Mouse (Mus musculus) kidney, postnatal 0 days (tissue): Measurements from ENCODE around the gene Gca. TPM values are rescaled to one million over a fixed set of nuclear protein-coding genes. Genes with fewer than 3 reads are reported as not detected.
A peak's percentile ranks its signal among the peaks of the same experiment; 100 is the strongest.

Experiments
- ATAC-seq: fragments of 200-750 bp; cut with Nextera tagmentation; replicated peaks from 2 replicates; pipeline ENCODE4 v1.8.0; 2017; ENCODE audit warnings: low read depth, moderate number of reproducible peaks, moderate TSS enrichment, moderate library complexity; ENCODE audit not compliant: low FRiP score
- DNase-seq: peaks from one replicate; pipeline ENCODE4 v3.0.0-alpha.2; 2016; ENCODE audit warnings: low spot score
- H3K27ac ChIP-seq: fragments of 300-500 bp; sonication (generic); 2 replicates; pipeline ENCODE4 v1.5.1; 2014; ENCODE audit warnings: mild to moderate bottlenecking
- H3K27me3 ChIP-seq: fragments of 300-500 bp; sonication (generic); 2 replicates; pipeline ENCODE4 v1.6.1; 2014; ENCODE audit warnings: low read length, mixed read lengths; ENCODE audit not compliant: insufficient read depth
- H3K36me3 ChIP-seq: fragments of 300-500 bp; sonication (generic); 2 replicates; pipeline ENCODE4 v1.6.1; 2014; ENCODE audit warnings: low read length, mixed read lengths; ENCODE audit not compliant: insufficient read depth
- H3K4me1 ChIP-seq: fragments of 300-500 bp; sonication (generic); replicated peaks from 2 replicates; pipeline ENCODE4 v1.6.1; 2014; ENCODE audit warnings: antibody characterized with exemption, low read length, mixed read lengths; ENCODE audit not compliant: insufficient read depth
- H3K4me2 ChIP-seq: fragments of 300-500 bp; sonication (generic); 2 replicates; pipeline ENCODE4 v1.6.1; 2014; ENCODE audit warnings: mild to moderate bottlenecking, low read length, moderate library complexity, mixed read lengths
- H3K4me3 ChIP-seq: fragments of 300-500 bp; sonication (generic); replicated peaks from 2 replicates; pipeline ENCODE4 v1.5.1; 2014; ENCODE audit warnings: low read depth, low read length
- H3K9ac ChIP-seq: fragments of 300-500 bp; sonication (generic); 2 replicates; pipeline ENCODE4 v1.6.1; 2014; ENCODE audit warnings: low read depth, low read length
- H3K9me3 ChIP-seq: fragments of 300-500 bp; sonication (generic); replicated peaks from 2 replicates; pipeline ENCODE4 v1.6.1; 2016; ENCODE audit warnings: low read length, inconsistent platforms, mixed read lengths
- CTCF ChIP-seq: IDR thresholded peaks from 2 replicates; pipeline ENCODE4 v1.5.1; 2016; ENCODE audit warnings: antibody characterized with exemption, low read depth, mild to moderate bottlenecking, moderate library complexity
- whole genome bisulfite sequencing: fragments of 180-500 bp; shearing (Covaris S2); extraction: QIAGEN DNeasy Blood & Tissue Kit; methylation state at CpG from one replicate; pipeline ENCODE4 v1.1.7; 2014; 5-methylcytosine and 5-hydroxymethylcytosine counted together
- polyA plus RNA-seq: library from polyadenylated mRNA; unstranded; fragments of >200 nt; fragmentation: Nextera tagmentation; extraction: Ambion mirVana; gene quantifications from 2 replicates; pipeline ENCODE4 v1.2.1, GENCODE M21; 2015

Gene Gca
- polyA plus RNA-seq: 16.5 and 19.3 TPM in 2 replicates

DNA sequence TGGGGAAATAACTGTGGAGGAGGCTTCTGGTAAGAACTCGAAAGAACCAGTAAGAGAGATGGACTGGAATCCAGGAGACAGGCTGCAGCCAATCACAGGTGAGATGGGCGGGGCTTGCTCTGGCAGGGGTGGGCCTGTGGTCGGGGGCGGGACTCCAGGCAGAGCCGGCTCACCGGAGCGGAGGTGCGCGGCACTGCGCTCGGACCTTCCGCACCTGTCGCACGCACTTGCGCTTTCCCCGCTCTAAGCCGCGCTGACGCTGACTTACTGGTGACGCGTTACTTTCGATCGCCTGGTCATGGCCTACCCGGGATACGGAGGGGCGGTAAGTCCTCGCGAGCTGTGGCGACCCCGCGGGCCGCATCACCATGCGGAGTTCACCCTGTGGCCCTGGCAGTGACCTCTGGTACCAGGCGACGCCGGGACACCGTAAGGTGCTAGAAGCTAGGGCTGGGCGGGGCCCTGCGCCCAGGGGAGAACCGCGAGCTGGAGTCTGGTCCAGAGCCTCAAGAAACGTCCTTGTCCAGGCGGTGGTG is at the start of gene Gca:
Gene Gca, plus strand, starts transcription at position 151 of the 536 bp plus-strand sequence.
- ATAC-seq (peak; percentile 99), DNase-seq (peak; percentile 89)
- under 1% methylated on average over 43 of the region's 43 CpGs for WGBS
- peak within 1 kb of the TSS; percentile 87 for H3K4me2 ChIP-seq
- H3K27ac ChIP-seq: peak within 1 kb of the TSS; percentile 77
- no peaks in the 10 kb centered on the region for H3K4me1 ChIP-seq
- peak within 1 kb of the TSS; percentile 56 for H3K9ac ChIP-seq
- H3K4me3 ChIP-seq: peak within 1 kb of the TSS; percentile 64
- H3K9me3 ChIP-seq: no peaks in the 10 kb centered on the region
- no peak for TF ChIP-seq CTCF
- no peaks in the 10 kb centered on the region for H3K36me3 ChIP-seq
- H3K27me3 ChIP-seq: no peaks in the 10 kb centered on the region

DNA sequence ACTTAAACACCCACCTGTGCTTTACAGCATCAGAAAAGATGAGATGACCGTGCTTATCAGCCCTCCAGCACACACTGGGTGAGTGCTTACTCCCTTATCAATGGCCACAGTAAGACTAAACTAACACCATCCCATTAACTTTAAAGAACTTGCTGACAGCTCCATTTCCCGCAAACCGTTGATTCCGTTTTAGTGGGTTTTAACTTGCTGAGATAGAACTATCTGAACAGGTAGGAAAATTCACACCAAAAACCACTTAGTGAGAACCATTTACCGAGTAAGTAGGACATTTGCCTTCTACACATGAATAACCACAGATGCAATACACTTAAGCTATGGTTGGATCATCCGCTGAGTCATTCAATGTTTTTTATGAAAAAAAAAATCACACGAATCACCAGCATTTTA is 45.1 kb upstream of the Gca start:
- Histone ChIP-seq H3K36me3 (no peaks in the 10 kb centered on the region), H3K27ac (no peak overlapping the region), H3K9me3 (no peaks in the 10 kb centered on the region), H3K27me3 (no peaks in the 10 kb centered on the region), H3K4me2 (no peak overlapping the region), H3K4me3 (no peak overlapping the region), H3K9ac (no peak overlapping the region), H3K4me1 (no peaks in the 10 kb centered on the region)
- 82% methylated on average over 7 of the region's 7 CpGs for WGBS
- DNase-seq (no peak), ATAC-seq (no peak)
- TF ChIP-seq CTCF: no peak

GRCm38 (mm10) chr2:62619679-62620078 is 44.4 kb upstream of the Gca start:
- Histone ChIP-seq H3K4me1 (no peaks in the 10 kb centered on the region), H3K27ac (no peak overlapping the region), H3K9ac (no peak overlapping the region), H3K27me3 (no peaks in the 10 kb centered on the region), H3K9me3 (no peaks in the 10 kb centered on the region), H3K36me3 (no peaks in the 10 kb centered on the region), H3K4me2 (no peak overlapping the region), H3K4me3 (no peak overlapping the region)
- TF ChIP-seq CTCF: no peak
- ATAC-seq (no peak), DNase-seq (no peak)
- 48% methylated on average over 2 of the region's 2 CpGs for WGBS

GRCm38 (mm10) chr2:62623024-62623441 is 41.1 kb upstream of the Gca start:
- TF ChIP-seq CTCF: no peak
- Histone ChIP-seq H3K36me3 (no peaks in the 10 kb centered on the region), H3K4me3 (no peak overlapping the region), H3K4me2 (no peak overlapping the region), H3K4me1 (no peaks in the 10 kb centered on the region), H3K9me3 (no peaks in the 10 kb centered on the region), H3K27ac (no peak overlapping the region), H3K27me3 (no peaks in the 10 kb centered on the region), H3K9ac (no peak overlapping the region)
- 54% methylated on average over 8 of the region's 8 CpGs for WGBS
- DNase-seq (no peak), ATAC-seq (no peak)

DNA sequence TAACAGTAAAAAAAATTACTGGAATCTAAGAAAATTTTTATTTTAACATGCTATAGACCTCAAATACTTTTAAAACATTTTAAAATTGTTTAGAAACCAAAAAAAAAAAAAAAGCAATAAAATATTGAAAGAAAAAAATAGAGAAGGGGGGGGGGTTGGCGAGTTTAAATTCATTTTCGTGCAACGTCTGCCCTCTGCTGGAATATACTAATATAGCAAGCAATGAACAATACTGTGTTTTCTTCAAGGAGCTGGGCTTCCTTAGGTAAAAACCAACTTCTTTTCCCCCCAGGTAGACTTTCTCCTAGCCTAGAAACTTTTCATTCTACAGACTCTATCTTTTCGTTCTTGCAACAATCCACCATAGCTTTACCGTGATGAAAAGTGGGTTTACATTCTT is 36.4 kb upstream of the Gca start:
- Histone ChIP-seq H3K9ac (no peak overlapping the region), H3K4me3 (no peak overlapping the region), H3K27ac (no peak overlapping the region), H3K36me3 (no peaks in the 10 kb centered on the region), H3K4me1 (no peaks in the 10 kb centered on the region), H3K9me3 (no peaks in the 10 kb centered on the region), H3K4me2 (no peak overlapping the region), H3K27me3 (no peaks in the 10 kb centered on the region)
- peak; percentile 49 for DNase-seq
- TF ChIP-seq CTCF: peak; percentile 75
- no peak for ATAC-seq
- WGBS: 13% methylated on average over 5 of the region's 5 CpGs

GRCm38 (mm10) chr2:62628356-62628755 is 35.7 kb upstream of the Gca start:
- WGBS: 92% methylated on average over 5 of the region's 5 CpGs
- no peak for ATAC-seq

GRCm38 (mm10) chr2:62630446-62630845 is 33.6 kb upstream of the Gca start:
- H3K9ac ChIP-seq: no peak overlapping the region
- ATAC-seq: no peak
- no peak overlapping the region for H3K4me3 ChIP-seq
- H3K9me3 ChIP-seq: no peaks in the 10 kb centered on the region
- TF ChIP-seq CTCF: peak; percentile 77
- H3K4me1 ChIP-seq: no peaks in the 10 kb centered on the region
- no peaks in the 10 kb centered on the region for H3K36me3 ChIP-seq
- H3K27ac ChIP-seq: no peak overlapping the region
- WGBS: 20% methylated on average over 6 of the region's 6 CpGs
- H3K27me3 ChIP-seq: no peaks in the 10 kb centered on the region
- H3K4me2 ChIP-seq: no peak overlapping the region
- peak; percentile 86 for DNase-seq

More at GRCm38 (mm10) chr2:62628356-62628755, 35.7 kb upstream of the Gca start:
- Histone ChIP-seq H3K4me3 (no peak overlapping the region), H3K4me2 (no peak overlapping the region), H3K9ac (no peak overlapping the region), H3K9me3 (no peaks in the 10 kb centered on the region), H3K4me1 (no peaks in the 10 kb centered on the region), H3K27ac (no peak overlapping the region), H3K36me3 (no peaks in the 10 kb centered on the region), H3K27me3 (no peaks in the 10 kb centered on the region)
- TF ChIP-seq CTCF: no peak
- DNase-seq: no peak
